Mouse (Mus musculus) megakaryocyte, embryonic 14.5 days (primary cell): ENCODE measurements at regions not wholly inside any gene's neighbourhood (a gene's known extent, or its start where the extent isn't known, plus 50 kb on each side); places are given as distances from the start of the nearest gene placed in this dataset.

Source experiments
- FLI1 ChIP-seq: IDR thresholded peaks from 2 replicates; pipeline ENCODE4 v1.6.1; 2012; ENCODE audit warnings: low read length, inconsistent platforms, mixed read lengths
- GATA1 ChIP-seq: IDR thresholded peaks from 3 replicates; pipeline ENCODE4 v1.6.1; 2012; ENCODE audit warnings: mixed read lengths, low read length, inconsistent platforms, borderline replicate concordance

GRCm38 (mm10) chr2:74015146-74015545, 104.0 kb upstream of the Atp5g3 start:
- TF ChIP-seq GATA1 (no peak), FLI1 (no peak)
